Mouse (Mus musculus) liver, postnatal 0 days (tissue): ENCODE results near the gene Fam107b.

Source experiments
- CTCF ChIP-seq: sonication (generic); IDR thresholded peaks from 2 replicates; pipeline ENCODE4 v1.5.1; 2016; ENCODE audit warnings: antibody characterized with exemption, low read depth
- EP300 ChIP-seq: IDR thresholded peaks from 2 replicates; pipeline ENCODE4 v1.6.1; 2016; ENCODE audit warnings: antibody characterized with exemption, low read depth, mild to moderate bottlenecking

DNA sequence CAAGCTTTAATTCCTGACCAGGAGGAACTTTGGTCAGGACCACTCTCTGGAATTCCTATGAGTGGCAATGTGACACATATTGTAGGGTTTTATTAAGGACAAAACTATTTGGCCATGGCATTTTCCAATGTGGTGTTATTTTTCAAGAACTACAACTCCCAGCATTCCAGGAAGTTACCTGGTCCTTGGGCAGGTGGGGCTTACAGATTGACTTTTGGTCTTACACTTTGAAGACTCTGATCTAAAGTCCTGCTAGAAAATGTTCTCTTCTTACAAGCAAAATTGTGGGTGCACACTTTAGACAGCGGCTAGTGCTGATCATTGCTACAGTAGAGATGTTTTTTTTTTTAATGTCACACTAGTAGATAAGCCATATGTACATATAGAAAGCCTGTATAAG is 48.2 kb downstream of the Fam107b start:
- TF ChIP-seq CTCF = no peak
- no peak for TF ChIP-seq EP300
